Mouse (Mus musculus) forebrain, embryonic 14.5 days (tissue): ENCODE measurements around the gene Rhbg. TPM values are rescaled to one million over a fixed set of nuclear protein-coding genes. Genes with fewer than 3 reads are reported as not detected.

Experiments used
- ATAC-seq: fragments of 200-750 bp; cut with Nextera tagmentation; 2 replicates; pipeline ENCODE4 v1.8.0; 2017; ENCODE audit warnings: mild to moderate bottlenecking, moderate library complexity
- DNase-seq: peaks from one replicate; pipeline ENCODE4 v3.0.0-alpha.2; 2015; ENCODE audit warnings: low spot score
- H3K27ac ChIP-seq: fragments of 300-500 bp; sonication (generic); 2 replicates; pipeline ENCODE4 v1.5.1; 2014; ENCODE audit warnings: low read depth, mild to moderate bottlenecking, control low read depth, low read length, moderate library complexity
- H3K27me3 ChIP-seq: fragments of 300-500 bp; sonication (generic); replicated peaks from 2 replicates; pipeline ENCODE4 v1.6.1; 2014; ENCODE audit warnings: low read length, control low read depth, mixed read lengths; ENCODE audit not compliant: control insufficient read depth, insufficient read depth
- H3K36me3 ChIP-seq: fragments of 300-500 bp; sonication (generic); 2 replicates; pipeline ENCODE4 v1.6.1; 2014; ENCODE audit warnings: low read length, control low read depth; ENCODE audit not compliant: control insufficient read depth, insufficient read depth
- H3K4me1 ChIP-seq: fragments of 300-500 bp; sonication (generic); 2 replicates; pipeline ENCODE4 v1.6.1; 2014; ENCODE audit warnings: antibody characterized with exemption, low read length, control low read depth; ENCODE audit not compliant: control insufficient read depth, insufficient read depth
- H3K4me2 ChIP-seq: fragments of 300-500 bp; sonication (generic); 2 replicates; pipeline ENCODE4 v1.6.1; 2014; ENCODE audit warnings: mild to moderate bottlenecking, control low read depth, low read length
- H3K4me3 ChIP-seq: fragments of 300-500 bp; sonication (generic); 2 replicates; pipeline ENCODE4 v1.5.1; 2014; ENCODE audit warnings: low read depth, low read length, control low read depth
- H3K9ac ChIP-seq: fragments of 300-500 bp; sonication (generic); 2 replicates; pipeline ENCODE4 v1.6.1; 2014; ENCODE audit warnings: mild to moderate bottlenecking, low read length, control low read depth, moderate library complexity
- H3K9me3 ChIP-seq: fragments of 300-500 bp; sonication (generic); replicated peaks from 2 replicates; pipeline ENCODE4 v1.6.1; 2016; ENCODE audit warnings: low read length, control low read depth, mixed read lengths; ENCODE audit not compliant: control insufficient read depth
- WGBS: fragments of 180-500 bp; shearing (Covaris S2); extraction: QIAGEN DNeasy Blood & Tissue Kit; methylation state at CpG from one replicate; pipeline ENCODE4 v1.1.7; 2014; 5-methylcytosine and 5-hydroxymethylcytosine counted together
- polyA plus RNA-seq: library from polyadenylated mRNA; unstranded; fragments of >200 nt; fragmentation: Nextera tagmentation; extraction: Ambion mirVana; gene quantifications from 2 replicates; pipeline ENCODE4 v1.2.1, GENCODE M21; 2014

The Rhbg gene
- polyA plus RNA-seq, 1 experiment from 2014 or later = 0.25 TPM

DNA sequence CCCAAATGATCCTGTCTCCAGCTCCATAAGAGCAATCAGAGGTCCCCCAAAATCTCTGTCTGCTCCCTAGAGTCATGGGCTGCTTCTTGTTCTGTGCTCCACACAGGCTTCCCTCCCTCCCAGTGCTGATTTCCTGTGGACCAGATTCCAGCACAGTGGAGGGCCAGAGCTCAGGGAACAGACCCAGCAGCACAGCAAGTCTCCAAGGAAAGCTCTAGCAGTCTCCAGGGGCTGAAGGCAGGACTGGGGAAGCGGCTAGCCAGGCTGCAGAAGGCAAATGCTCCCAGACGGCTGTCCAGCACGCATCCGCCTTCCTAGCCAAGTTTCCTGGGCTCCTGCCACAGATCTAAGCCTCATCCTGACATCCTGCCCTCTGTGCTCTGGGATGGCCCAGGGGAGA, 25.6 kb downstream of the Rhbg start:
- H3K4me3 ChIP-seq = no peak overlapping the region
- H3K27ac ChIP-seq = peak overlapping the region; percentile 97
- H3K4me2 ChIP-seq = peak overlapping the region; percentile 22
- H3K27me3 ChIP-seq = no peaks in the 10 kb centered on the region
- DNase-seq = no peak
- 53% methylated on average over 4 of the region's 4 CpGs for WGBS
- H3K9me3 ChIP-seq = no peaks in the 10 kb centered on the region
- peak overlapping the region; percentile 55 for H3K9ac ChIP-seq
- H3K36me3 ChIP-seq = peaks cover 68% of the 10 kb centered on the region
- peaks cover 90% of the 10 kb centered on the region for H3K4me1 ChIP-seq
- ATAC-seq = no peak

DNA sequence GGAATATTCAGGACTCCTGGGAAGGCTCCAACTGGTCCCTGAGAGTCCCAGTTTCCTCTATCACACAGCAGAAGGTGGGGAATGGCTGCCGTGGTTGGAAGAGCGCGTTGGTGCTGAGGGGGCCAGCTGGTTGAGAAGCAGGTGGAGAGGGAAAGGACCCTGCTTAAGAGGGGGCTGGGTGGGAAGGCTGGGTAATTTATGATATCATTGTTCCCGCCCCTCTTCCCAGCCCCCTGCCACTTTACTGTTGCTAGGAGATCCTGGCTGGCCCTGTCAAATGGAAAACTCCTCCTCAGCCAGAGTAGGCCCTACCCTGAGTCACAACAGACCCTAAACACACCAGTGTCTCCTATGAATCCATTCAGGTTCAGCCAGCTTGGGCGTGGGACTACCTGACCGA, 26.5 kb downstream of the Rhbg start:
- 16% methylated on average over 6 of the region's 6 CpGs for WGBS
- Histone ChIP-seq H3K4me1 (peaks cover 90% of the 10 kb centered on the region), H3K36me3 (peaks cover 77% of the 10 kb centered on the region), H3K27me3 (no peaks in the 10 kb centered on the region), H3K4me3 (no peak overlapping the region), H3K9me3 (no peaks in the 10 kb centered on the region), H3K9ac (peak overlapping the region; percentile 55), H3K4me2 (peak overlapping the region; percentile 22), H3K27ac (peak overlapping the region; percentile 97)
- ATAC-seq (peak; percentile 45), DNase-seq (peak; percentile 89)

DNA sequence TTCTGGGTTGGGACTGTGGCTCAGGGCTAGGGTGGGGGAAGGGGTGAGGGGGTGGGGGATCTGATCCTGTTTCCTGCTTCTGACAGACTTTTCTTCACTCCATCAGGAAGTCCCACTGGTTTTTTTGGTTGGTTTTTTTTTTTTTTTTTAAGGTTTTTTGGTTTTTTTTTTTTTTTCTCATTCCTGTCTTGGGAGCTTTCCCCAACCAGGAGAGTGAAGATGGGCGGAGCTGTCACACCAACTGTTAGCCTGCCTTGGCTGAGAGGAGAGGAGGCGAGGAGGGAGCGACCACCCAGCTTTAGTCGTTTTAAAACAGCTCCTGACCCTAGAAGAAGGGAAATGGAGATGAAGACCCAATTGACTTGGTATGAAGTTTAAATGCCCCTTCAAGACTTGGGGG, 27.2 kb downstream of the Rhbg start:
- H3K4me3 ChIP-seq = no peak overlapping the region
- peaks cover 81% of the 10 kb centered on the region for H3K36me3 ChIP-seq
- peak overlapping the region; percentile 97 for H3K27ac ChIP-seq
- WGBS = 29% methylated on average over 4 of the region's 4 CpGs
- H3K4me2 ChIP-seq = peak overlapping the region; percentile 16
- H3K9ac ChIP-seq = peak overlapping the region; percentile 40; the same call in 1 of the 2 replicates
- no peaks in the 10 kb centered on the region for H3K27me3 ChIP-seq
- peaks cover 89% of the 10 kb centered on the region for H3K4me1 ChIP-seq
- DNase-seq (peak; percentile 61), ATAC-seq (no peak)
- H3K9me3 ChIP-seq = no peaks in the 10 kb centered on the region

DNA sequence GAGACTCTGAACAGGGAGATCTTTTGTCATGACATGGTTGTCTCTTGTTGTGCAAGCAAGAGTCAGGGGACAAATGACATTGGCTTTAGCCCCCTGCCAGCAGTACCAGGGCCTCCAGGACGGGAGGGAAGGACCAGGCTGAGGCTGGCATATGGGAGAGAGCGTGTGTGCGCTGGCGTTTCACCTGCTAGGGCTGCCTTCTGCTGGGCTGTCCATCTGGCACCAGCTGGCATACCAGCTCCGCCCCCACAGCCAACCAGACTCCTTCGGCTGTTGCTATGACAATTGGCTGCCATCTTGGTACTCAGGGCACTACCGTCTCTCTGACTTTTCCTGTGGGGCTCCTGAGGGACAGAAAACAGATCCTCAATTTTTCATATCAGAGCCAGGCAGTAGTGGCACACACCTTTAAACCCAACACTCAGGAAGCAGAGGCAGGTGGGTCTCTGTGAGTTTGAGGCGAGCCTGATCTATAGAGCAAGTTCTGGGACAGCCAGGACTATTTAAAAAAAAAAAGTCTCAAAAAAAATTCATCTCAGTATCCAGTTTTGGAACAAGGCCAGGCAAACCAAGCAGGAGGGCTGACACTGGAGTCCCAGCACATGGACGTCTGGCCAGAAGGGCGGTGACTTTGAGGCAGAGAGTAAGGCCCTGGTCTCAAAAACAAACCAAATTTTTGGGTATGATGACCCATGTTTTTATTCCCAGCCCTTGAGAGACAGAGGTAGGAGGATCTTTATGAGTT, 28.2 kb downstream of the Rhbg start:
- H3K9me3 ChIP-seq = no peaks in the 10 kb centered on the region
- H3K4me3 ChIP-seq = no peak overlapping the region
- H3K36me3 ChIP-seq = peaks cover 87% of the 10 kb centered on the region
- WGBS = 36% methylated on average over 10 of the region's 10 CpGs
- H3K27me3 ChIP-seq = no peaks in the 10 kb centered on the region
- H3K4me1 ChIP-seq = peaks cover 81% of the 10 kb centered on the region
- H3K4me2 ChIP-seq = peak overlapping the region; percentile 16; the same call in 1 of the 2 replicates
- ATAC-seq (peak; percentile 8; the same call in 1 of the 2 replicates), DNase-seq (peak; percentile 90)
- peak overlapping the region; percentile 40 for H3K9ac ChIP-seq
- peak overlapping the region; percentile 97 for H3K27ac ChIP-seq

DNA sequence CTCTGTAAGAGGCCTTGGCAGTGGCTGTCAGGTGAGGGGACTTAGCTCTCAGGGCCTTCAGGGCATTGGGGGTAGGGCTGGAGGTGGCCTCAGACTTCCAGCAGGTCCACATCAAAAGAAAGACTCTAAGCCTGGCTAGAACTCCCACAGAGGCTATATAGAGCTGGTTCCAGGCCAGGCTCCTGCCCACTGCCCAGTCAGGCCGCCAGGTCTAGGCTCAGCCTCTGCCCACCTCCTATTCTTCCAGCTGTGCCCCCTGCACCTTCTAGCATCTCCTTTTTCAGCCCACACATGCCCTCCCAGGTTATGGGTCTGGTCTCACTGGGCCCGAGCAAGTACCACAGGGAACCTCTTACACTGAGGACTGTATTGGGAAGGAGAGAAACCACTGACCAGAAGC, 29.6 kb downstream of the Rhbg start:
- Histone ChIP-seq H3K4me1 (peaks cover 83% of the 10 kb centered on the region), H3K4me3 (no peak overlapping the region), H3K27me3 (no peaks in the 10 kb centered on the region), H3K9me3 (no peaks in the 10 kb centered on the region), H3K9ac (peak overlapping the region; percentile 100), H3K36me3 (peaks cover 93% of the 10 kb centered on the region), H3K27ac (peak overlapping the region; percentile 97), H3K4me2 (peak overlapping the region; percentile 98)
- no peak for ATAC-seq
- WGBS = 36% methylated on average over 2 of the region's 2 CpGs
- no peak for DNase-seq

DNA sequence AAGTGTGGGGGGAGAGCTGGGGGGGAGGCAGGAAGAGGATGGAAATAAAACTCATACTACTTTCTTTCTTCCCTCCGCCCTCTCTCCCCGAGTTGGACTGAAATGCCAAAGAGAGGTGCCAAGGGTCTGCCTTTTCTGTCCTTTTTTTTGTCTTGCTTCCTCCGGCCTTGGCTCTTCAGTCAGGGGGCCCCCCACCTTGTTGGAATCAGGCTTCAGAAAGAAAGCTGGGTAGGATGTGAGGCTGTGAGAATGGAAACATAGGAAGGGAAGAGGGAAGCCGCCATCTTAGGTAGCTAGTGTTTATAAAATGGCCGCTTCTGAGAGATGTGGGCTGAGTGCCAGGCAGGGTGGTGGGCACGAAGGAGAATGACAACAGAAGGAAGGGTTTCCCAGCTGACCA, 32.1 kb downstream of the Rhbg start:
- DNase-seq = no peak
- Histone ChIP-seq H3K27me3 (no peaks in the 10 kb centered on the region), H3K36me3 (peaks cover 82% of the 10 kb centered on the region), H3K4me1 (peaks cover 75% of the 10 kb centered on the region), H3K9ac (peak overlapping the region; percentile 100), H3K9me3 (no peaks in the 10 kb centered on the region), H3K4me2 (peak overlapping the region; percentile 98), H3K4me3 (peak overlapping the region; percentile 8; the same call in 1 of the 2 replicates), H3K27ac (peak overlapping the region; percentile 97)
- WGBS = 15% methylated on average over 6 of the region's 6 CpGs
- peak; percentile 22 for ATAC-seq

DNA sequence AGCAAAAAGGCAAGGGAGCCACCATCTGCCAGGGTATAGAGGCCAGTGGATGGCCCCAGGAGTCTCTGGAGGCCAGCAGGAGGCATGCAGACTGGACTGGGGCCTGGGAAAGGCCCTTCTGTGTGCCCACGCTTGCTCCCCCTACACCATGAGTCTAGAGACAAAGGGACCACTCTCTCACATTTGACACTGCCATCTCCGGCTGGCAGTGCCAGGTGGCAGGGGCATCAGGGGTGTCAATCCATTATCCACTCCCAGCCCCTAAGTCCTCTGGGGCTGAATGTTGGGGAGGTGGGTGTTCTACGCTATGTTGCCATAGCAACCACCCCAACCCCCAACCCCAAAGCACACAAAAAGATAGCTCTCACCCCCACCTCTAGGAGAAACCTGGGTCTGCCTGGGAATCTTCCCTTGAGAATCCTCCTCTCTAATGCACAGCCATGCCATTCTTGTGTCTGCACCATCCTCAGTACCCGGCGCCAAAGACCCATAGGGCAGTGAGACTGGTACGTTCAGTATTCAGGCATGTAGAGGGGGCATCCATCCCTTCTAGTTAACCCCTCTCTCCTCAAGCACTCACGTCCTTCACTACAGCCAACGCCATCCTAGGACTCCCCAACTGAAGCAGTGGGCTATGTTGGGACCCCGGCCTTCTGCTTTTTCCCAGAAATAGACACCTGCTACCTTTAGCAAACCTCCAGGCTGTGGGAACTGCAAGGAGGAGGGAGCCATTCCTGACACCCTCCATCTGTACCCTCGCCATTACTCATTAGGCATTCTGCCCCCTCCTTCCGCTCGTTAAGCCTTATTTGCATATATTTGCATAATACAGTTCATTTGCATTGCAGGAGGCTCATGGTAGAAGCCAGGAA, 32.8 kb downstream of the Rhbg start:
- peaks cover 82% of the 10 kb centered on the region for H3K36me3 ChIP-seq
- ATAC-seq = peak; percentile 80
- H3K9ac ChIP-seq = peak overlapping the region; percentile 100
- 7% methylated on average over 12 of the region's 12 CpGs for WGBS
- H3K4me2 ChIP-seq = peak overlapping the region; percentile 98
- no peaks in the 10 kb centered on the region for H3K9me3 ChIP-seq
- no peaks in the 10 kb centered on the region for H3K27me3 ChIP-seq
- H3K27ac ChIP-seq = peak overlapping the region; percentile 97
- DNase-seq = peak; percentile 98
- H3K4me3 ChIP-seq = peak overlapping the region; percentile 86
- H3K4me1 ChIP-seq = peaks cover 69% of the 10 kb centered on the region

DNA sequence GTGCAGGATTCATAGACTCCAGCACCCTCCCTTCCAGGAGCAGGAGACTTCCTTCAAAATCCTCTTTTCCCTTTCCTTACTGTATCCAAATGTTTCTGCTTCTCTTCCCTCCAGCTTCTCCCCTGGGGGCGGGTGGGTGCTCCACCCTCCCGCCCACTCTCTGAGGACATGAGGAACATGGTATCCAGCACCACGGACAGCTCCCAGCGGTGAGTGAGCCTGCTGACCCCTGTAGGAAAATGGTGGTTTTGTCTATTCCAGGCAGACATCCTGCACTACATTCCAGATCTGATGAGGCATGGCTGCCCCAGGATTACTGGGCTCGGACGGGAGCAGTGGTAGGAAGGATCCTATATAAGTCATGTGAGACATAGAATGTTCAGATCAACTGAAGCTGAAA, 33.7 kb downstream of the Rhbg start:
- no peaks in the 10 kb centered on the region for H3K9me3 ChIP-seq
- peaks cover 82% of the 10 kb centered on the region for H3K36me3 ChIP-seq
- H3K4me1 ChIP-seq = peaks cover 59% of the 10 kb centered on the region
- no peaks in the 10 kb centered on the region for H3K27me3 ChIP-seq
- DNase-seq (no peak), ATAC-seq (no peak)
- peak overlapping the region; percentile 98 for H3K4me2 ChIP-seq
- peak overlapping the region; percentile 86 for H3K4me3 ChIP-seq
- H3K9ac ChIP-seq = peak overlapping the region; percentile 100
- peak overlapping the region; percentile 97 for H3K27ac ChIP-seq
- WGBS = 10% methylated on average over 6 of the region's 6 CpGs
